In the genomic region with DNA sequence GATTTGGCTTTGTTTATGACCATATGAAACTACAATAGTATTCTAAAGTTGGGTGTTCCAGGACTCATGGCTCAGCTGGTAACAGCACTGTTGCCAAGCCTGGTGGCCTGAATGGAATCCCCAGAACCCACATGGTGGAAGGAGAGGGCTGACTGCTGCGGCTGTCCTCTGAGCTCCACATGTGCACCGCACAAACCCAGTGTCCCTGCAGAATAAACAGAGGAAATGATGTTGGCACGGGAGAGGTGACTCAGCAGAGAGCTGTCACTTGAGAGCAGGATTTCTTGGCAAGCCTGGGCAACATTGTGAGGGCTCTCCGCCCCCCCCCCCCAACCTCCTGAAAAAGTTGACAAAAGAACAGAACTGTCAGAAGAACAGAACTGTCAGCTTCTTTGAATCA, we compare ENCODE assay signal across 8 mouse cellular contexts. TPM values are rescaled to one million over a fixed set of nuclear protein-coding genes. Genes with fewer than 3 reads are reported as not detected.
DNase-seq lines count a peak whose midpoint lies in the region; ATAC-seq and TF ChIP-seq lines count a peak whose summit lies in the region.

No protein-coding gene starts in this region.

- TF ChIP-seq EP300 in CH12.LX (IDR thresholded peaks at IDR 0.05; ENCODE audit: low read length): no peak

- H3K9me3 ChIP-seq in hindbrain, postnatal 0 days (ENCODE audit: low read length): no peaks in the 10 kb centered on the region
- H3K9me3 ChIP-seq in hindbrain, embryonic 11.5 days (ENCODE audit: control insufficient read depth, low read length): no peaks in the 10 kb centered on the region
- H3K9me3 ChIP-seq in CH12.LX (replicated peaks; ENCODE audit: low read length): no peaks in the 10 kb centered on the region
- H3K9me3 ChIP-seq in embryonic facial prominence, embryonic 15.5 days (replicated peaks): no peaks in the 10 kb centered on the region
- H3K9me3 ChIP-seq in kidney, postnatal 0 days (replicated peaks; ENCODE audit: low read length): no peaks in the 10 kb centered on the region
- H3K9me3 ChIP-seq in stomach, embryonic 15.5 days: no peaks in the 10 kb centered on the region

- ATAC-seq in hindbrain, postnatal 0 days: 0 out of 2 replicates have a peak, but pooled peaks have one; percentile 62
- no peak for ATAC-seq in hindbrain, embryonic 11.5 days (ENCODE audit: low FRiP score)
- 0 out of 2 replicates have a peak, but pooled peaks have one; percentile 43 for ATAC-seq in embryonic facial prominence, embryonic 15.5 days (ENCODE audit: insufficient number of reproducible peaks, low FRiP score, low TSS enrichment, low read depth)
- no peak for ATAC-seq in kidney, postnatal 0 days (replicated peaks; ENCODE audit: low FRiP score, low read depth)
- ATAC-seq in stomach, embryonic 15.5 days (ENCODE audit: insufficient read depth, low FRiP score, low read depth): no peak
- ATAC-seq in CD4-positive, CD25-positive, alpha-beta regulatory T cell, adult 4 months: no peak

- DNase-seq in hindbrain, postnatal 0 days (ENCODE audit: low spot score): peak; percentile 56
- DNase-seq in hindbrain, embryonic 11.5 days (ENCODE audit: low spot score): no peak
- peak; percentile 24 for DNase-seq in CH12.LX (ENCODE audit: extremely low read depth)
- peak; percentile 29 for DNase-seq in kidney, postnatal 0 days (ENCODE audit: low spot score)
- DNase-seq in thymus, postnatal 25 days: no peak

- H3K4me1 ChIP-seq in hindbrain, postnatal 0 days (ENCODE audit: insufficient read depth, low read length): 0 out of 2 replicates have a peak, but pooled peaks cover 4% of the 10 kb centered on the region
- no peaks in the 10 kb centered on the region for H3K4me1 ChIP-seq in hindbrain, embryonic 11.5 days (replicated peaks; ENCODE audit: control insufficient read depth, insufficient read depth, low read length)
- peaks cover 2 to 34% of the 10 kb centered on the region in 2 experiments for H3K4me1 ChIP-seq in CH12.LX (ENCODE audit: control insufficient read depth in 1 of 2, insufficient read depth in 2 of 2)
- peaks cover 4% of the 10 kb centered on the region; the same call in 1 of the 2 replicates for H3K4me1 ChIP-seq in embryonic facial prominence, embryonic 15.5 days
- H3K4me1 ChIP-seq in kidney, postnatal 0 days (replicated peaks; ENCODE audit: insufficient read depth, low read length): 0 out of 2 replicates have a peak, but pooled peaks cover 3% of the 10 kb centered on the region
- 0 out of 2 replicates have a peak, but pooled peaks cover 4% of the 10 kb centered on the region for H3K4me1 ChIP-seq in stomach, embryonic 15.5 days

- H3K4me2 ChIP-seq in hindbrain, postnatal 0 days (ENCODE audit: low read depth, low read length): no peak overlapping the region
- H3K4me2 ChIP-seq in hindbrain, embryonic 11.5 days (replicated peaks; ENCODE audit: low read depth, low read length): no peak overlapping the region
- H3K4me2 ChIP-seq in CH12.LX (ENCODE audit: insufficient read depth, low read depth, poor library complexity, severe bottlenecking): no peak overlapping the region
- no peak overlapping the region for H3K4me2 ChIP-seq in embryonic facial prominence, embryonic 15.5 days (replicated peaks)
- H3K4me2 ChIP-seq in kidney, postnatal 0 days (ENCODE audit: low read length): no peak overlapping the region
- H3K4me2 ChIP-seq in stomach, embryonic 15.5 days: no peak overlapping the region

- no peak overlapping the region for H3K9ac ChIP-seq in hindbrain, postnatal 0 days (replicated peaks; ENCODE audit: low read length)
- H3K9ac ChIP-seq in hindbrain, embryonic 11.5 days (ENCODE audit: low read depth, low read length): no peak overlapping the region
- H3K9ac ChIP-seq in CH12.LX (ENCODE audit: insufficient read depth, low read depth): no peak overlapping the region
- no peak overlapping the region for H3K9ac ChIP-seq in embryonic facial prominence, embryonic 15.5 days
- no peak overlapping the region for H3K9ac ChIP-seq in kidney, postnatal 0 days (ENCODE audit: low read depth, low read length)
- H3K9ac ChIP-seq in stomach, embryonic 15.5 days: no peak overlapping the region

- no peak for TF ChIP-seq CTCF in hindbrain, postnatal 0 days (IDR thresholded peaks at IDR 0.05; ENCODE audit: low read depth)
- TF ChIP-seq CTCF in CH12.LX (conservative IDR thresholded peaks at IDR 0.05 in 1 of 2, IDR thresholded peaks at IDR 0.05 in 1 of 2; ENCODE audit: low read depth in 2 of 2, low read length in 2 of 2): no peak
- no peak for TF ChIP-seq CTCF in kidney, postnatal 0 days (IDR thresholded peaks at IDR 0.05; ENCODE audit: low read depth)

- TF ChIP-seq POLR2A in CH12.LX (IDR thresholded peaks at IDR 0.05; ENCODE audit: low read depth, low read length): no peak

- no peak overlapping the region for H3K4me3 ChIP-seq in hindbrain, postnatal 0 days (ENCODE audit: low read length)
- H3K4me3 ChIP-seq in hindbrain, embryonic 11.5 days (ENCODE audit: low read depth, low read length): no peak overlapping the region
- H3K4me3 ChIP-seq in CH12.LX (replicated peaks in 1 of 3; ENCODE audit: low read depth in 2 of 3, low read length in 2 of 3, poor library complexity in 1 of 3): no peak overlapping the region
- H3K4me3 ChIP-seq in embryonic facial prominence, embryonic 15.5 days (replicated peaks): no peak overlapping the region
- H3K4me3 ChIP-seq in kidney, postnatal 0 days (replicated peaks; ENCODE audit: low read depth, low read length): no peak overlapping the region
- no peak overlapping the region for H3K4me3 ChIP-seq in stomach, embryonic 15.5 days (replicated peaks)

- H3K27me3 ChIP-seq in hindbrain, postnatal 0 days (ENCODE audit: insufficient read depth, low read length): no peaks in the 10 kb centered on the region
- no peaks in the 10 kb centered on the region for H3K27me3 ChIP-seq in hindbrain, embryonic 11.5 days (ENCODE audit: control insufficient read depth, insufficient read depth, low read length)
- H3K27me3 ChIP-seq in CH12.LX (replicated peaks): no peaks in the 10 kb centered on the region
- H3K27me3 ChIP-seq in embryonic facial prominence, embryonic 15.5 days: no peaks in the 10 kb centered on the region
- no peaks in the 10 kb centered on the region for H3K27me3 ChIP-seq in kidney, postnatal 0 days (ENCODE audit: insufficient read depth, low read length)
- no peaks in the 10 kb centered on the region for H3K27me3 ChIP-seq in stomach, embryonic 15.5 days (replicated peaks)

- WGBS in hindbrain, postnatal 0 days: 16% methylated on average over 4 of the region's 4 CpGs
- WGBS in hindbrain, embryonic 11.5 days: 51% methylated on average over 4 of the region's 4 CpGs
- 18% methylated on average over 4 of the region's 4 CpGs for WGBS in embryonic facial prominence, embryonic 15.5 days
- WGBS in kidney, postnatal 0 days: 39% methylated on average over 4 of the region's 4 CpGs
- 26% methylated on average over 4 of the region's 4 CpGs for WGBS in stomach, embryonic 15.5 days

- H3K27ac ChIP-seq in hindbrain, postnatal 0 days: no peak overlapping the region
- no peak overlapping the region for H3K27ac ChIP-seq in hindbrain, embryonic 11.5 days (ENCODE audit: low read depth, low read length)
- H3K27ac ChIP-seq in CH12.LX (ENCODE audit: insufficient read depth, low read depth): no peak overlapping the region
- no peak overlapping the region for H3K27ac ChIP-seq in embryonic facial prominence, embryonic 15.5 days (replicated peaks)
- no peak overlapping the region for H3K27ac ChIP-seq in kidney, postnatal 0 days
- H3K27ac ChIP-seq in stomach, embryonic 15.5 days: peak overlapping the region; percentile 16; the same call in 1 of the 2 replicates

- in situ Hi-C loops in CH12.LX (cut with MboI; ENCODE audit: low pct_ligation_motif_present, low pct_unique_long_range_greater_than_20kb, low sequenced_read_pairs): no loop called here

- peaks cover 22% of the 10 kb centered on the region for H3K79me2 ChIP-seq in CH12.LX (replicated peaks; ENCODE audit: control insufficient read depth, extremely low read depth, insufficient read depth, poor library complexity, severe bottlenecking)

- TF ChIP-seq RAD21 in CH12.LX (IDR thresholded peaks at IDR 0.05; ENCODE audit: low read depth, low read length): no peak

- dilution Hi-C loops in CH12.LX (cut with MboI; ENCODE audit: extremely low pct_ligation_motif_present, extremely low pct_unique_long_range_greater_than_20kb, low sequenced_read_pairs): no loop called here

- no peaks in the 10 kb centered on the region for H3K36me3 ChIP-seq in hindbrain, postnatal 0 days (ENCODE audit: insufficient read depth, low read length)
- no peaks in the 10 kb centered on the region for H3K36me3 ChIP-seq in hindbrain, embryonic 11.5 days (ENCODE audit: control insufficient read depth, insufficient read depth, low read length)
- peaks cover 7 to 33% of the 10 kb centered on the region in 2 experiments for H3K36me3 ChIP-seq in CH12.LX (replicated peaks in 1 of 2; ENCODE audit: control insufficient read depth in 1 of 2, insufficient read depth in 1 of 2, low read length in 1 of 2)
- no peaks in the 10 kb centered on the region for H3K36me3 ChIP-seq in embryonic facial prominence, embryonic 15.5 days
- no peaks in the 10 kb centered on the region for H3K36me3 ChIP-seq in kidney, postnatal 0 days (ENCODE audit: insufficient read depth, low read length)
- H3K36me3 ChIP-seq in stomach, embryonic 15.5 days: no peaks in the 10 kb centered on the region

TF ChIP-seq in CH12.LX, 34 proteins besides CTCF, POLR2A, EP300 and RAD21 (continues in another document):
- TF ChIP-seq GABPA (IDR thresholded peaks at IDR 0.05; ENCODE audit: insufficient replicate concordance, low read depth, low read length): no peak
- TF ChIP-seq MYC (IDR thresholded peaks at IDR 0.05; ENCODE audit: low read depth, low read length): 0 out of 2 replicates have a peak, but pooled peaks have one; percentile 26
- no peak for TF ChIP-seq MAFK (IDR thresholded peaks at IDR 0.05; ENCODE audit: insufficient replicate concordance, low read length)
- no peak for TF ChIP-seq UBTF (IDR thresholded peaks at IDR 0.05; ENCODE audit: low read depth, low read length)
- no peak for TF ChIP-seq MAZ (IDR thresholded peaks at IDR 0.05; ENCODE audit: low read depth, low read length)
- no peak for TF ChIP-seq SMC3 (IDR thresholded peaks at IDR 0.05; ENCODE audit: low read depth, low read length)
- no peak for TF ChIP-seq TBP (conservative IDR thresholded peaks at IDR 0.05; ENCODE audit: low read depth, low read length)

RNA-seq across cellular contexts. Expression of a gene that starts 14.1 kb away (rescaled TPM):
- total RNA-seq in hindbrain, postnatal 0 days (2014; rRNA removed): 16.4 and 18.7 TPM in 2 replicates
- polyA plus RNA-seq in hindbrain, postnatal 0 days (2015; fragmentation: Nextera tagmentation; extraction: Ambion mirVana): 7.4 and 8.3 TPM in 2 replicates
- polyA plus RNA-seq in hindbrain, embryonic 11.5 days (2014; fragmentation: Nextera tagmentation; extraction: Ambion mirVana): 21.9 and 34.1 TPM in 2 replicates
- 24.4 and 28.6 TPM in 2 replicates for total RNA-seq in CH12.LX (2012; rRNA removed)
- 27.4 and 31.0 TPM in 2 replicates for total RNA-seq in CH12.LX (2014; rRNA removed)
- 50.0 and 54.8 TPM in 2 replicates for polyA plus RNA-seq in CH12.LX (2012; ENCODE audit: insufficient read length, low read depth)
- 24.7 and 25.4 TPM in 2 replicates for polyA plus RNA-seq in embryonic facial prominence, embryonic 15.5 days (2015; fragmentation: Nextera tagmentation; extraction: Ambion mirVana)
- 12.8 and 15.2 TPM in 2 replicates for polyA plus RNA-seq in kidney, postnatal 0 days (2015; fragmentation: Nextera tagmentation; extraction: Ambion mirVana)
- polyA plus RNA-seq in stomach, embryonic 15.5 days (2015; fragmentation: Nextera tagmentation; extraction: Ambion mirVana): 24.7 and 26.6 TPM in 2 replicates
- polyA plus RNA-seq in CD4-positive, CD25-positive, alpha-beta regulatory T cell, adult 4 months (2017; shearing (Covaris generic)): 10 to 100 TPM; 35.5 to 42.1 TPM

Comparison
In these comparisons a context has a peak if more than half of its experiments do, and no peak if none do; other contexts are left out.
1. ATAC-seq: peak in hindbrain, postnatal 0 days (single experiment) and embryonic facial prominence, embryonic 15.5 days (single experiment); none in hindbrain, embryonic 11.5 days (single experiment), kidney, postnatal 0 days (single experiment), stomach, embryonic 15.5 days (single experiment) and CD4-positive, CD25-positive, alpha-beta regulatory T cell, adult 4 months (single experiment).
2. DNase-seq: peak in hindbrain, postnatal 0 days (single experiment), CH12.LX (single experiment) and kidney, postnatal 0 days (single experiment); none in hindbrain, embryonic 11.5 days (single experiment) and thymus, postnatal 25 days (single experiment).